9 mouse cellular contexts compared by ENCODE assay signal in genomic region chr14:62389729-62390536, GRCm38 (mm10).
DNase-seq lines count a peak whose midpoint lies in the region; ATAC-seq lines count a peak whose summit lies in the region.
"Had no signal": no experiment of that assay in that cellular context is flagged by ENCODE, and none has a peak within 500 bp of the region (broad histone marks: within the 10 kb centered on the region; RNA-seq: fewer than 3 reads in every experiment).

No protein-coding gene starts in this region.

- WGBS in forebrain, embryonic 11.5 days, result 73% methylated on average over 9 of the region's 9 CpGs
- 75% methylated on average over 9 of the region's 9 CpGs for WGBS in midbrain, embryonic 11.5 days

- no peaks in the 10 kb centered on the region for H3K36me3 ChIP-seq in forebrain, embryonic 11.5 days (ENCODE audit: control insufficient read depth, insufficient read depth, low read length)
- H3K36me3 ChIP-seq in midbrain, embryonic 11.5 days (ENCODE audit: control insufficient read depth, insufficient read depth, low read length), result no peaks in the 10 kb centered on the region

- peak; percentile 30 for DNase-seq in heart, postnatal 4 days
- no peak for DNase-seq in heart, postnatal 14 days
- peak; percentile 90 for DNase-seq in cerebellum, adult 11-12 months
- no peak for DNase-seq in forebrain, embryonic 11.5 days (ENCODE audit: low spot score)
- peak; percentile 85 for DNase-seq in midbrain, embryonic 11.5 days (ENCODE audit: low spot score, missing footprints)
- DNase-seq in spleen, adult 18-20 months, result no peak
- DNase-seq in layer of hippocampus, adult 18-20 months (ENCODE audit: low spot score in 2 of 2), result no peak
- DNase-seq: lung, adult 2 months had no signal

- peaks cover 2% of the 10 kb centered on the region; the same call in 1 of the 2 replicates for H3K4me1 ChIP-seq in forebrain, embryonic 11.5 days (replicated peaks; ENCODE audit: control insufficient read depth, insufficient read depth, low read length)
- peaks cover 8% of the 10 kb centered on the region for H3K4me1 ChIP-seq in midbrain, embryonic 11.5 days (ENCODE audit: control insufficient read depth, insufficient read depth, low read length)

- H3K27ac ChIP-seq in forebrain, embryonic 11.5 days (ENCODE audit: low read depth, low read length), result peak overlapping the region; percentile 57; the same call in 1 of the 2 replicates
- H3K27ac ChIP-seq in midbrain, embryonic 11.5 days (ENCODE audit: low read depth, low read length), result peak overlapping the region; percentile 48

- no peak overlapping the region for H3K9ac ChIP-seq in forebrain, embryonic 11.5 days (ENCODE audit: low read length)
- H3K9ac ChIP-seq in midbrain, embryonic 11.5 days (ENCODE audit: low read length), result no peak overlapping the region

- no peaks in the 10 kb centered on the region for H3K27me3 ChIP-seq in forebrain, embryonic 11.5 days (ENCODE audit: control insufficient read depth, insufficient read depth, low read length)
- H3K27me3 ChIP-seq in midbrain, embryonic 11.5 days (ENCODE audit: control insufficient read depth, insufficient read depth, low read length), result no peaks in the 10 kb centered on the region

- intact Hi-C loops in heart, postnatal 14 days (cut with DNase I), result no loop called here

- no peaks in the 10 kb centered on the region for H3K9me3 ChIP-seq in forebrain, embryonic 11.5 days (ENCODE audit: control insufficient read depth, low read length)
- no peaks in the 10 kb centered on the region for H3K9me3 ChIP-seq in midbrain, embryonic 11.5 days (ENCODE audit: control insufficient read depth, low read length)

- no peak overlapping the region for H3K4me3 ChIP-seq in forebrain, embryonic 11.5 days (ENCODE audit: low read depth, low read length)
- no peak overlapping the region for H3K4me3 ChIP-seq in midbrain, embryonic 11.5 days (ENCODE audit: low read depth, low read length)

- H3K4me2 ChIP-seq in forebrain, embryonic 11.5 days (ENCODE audit: low read depth, low read length, severe bottlenecking), result 0 out of 2 replicates have a peak overlapping the region, but pooled peaks have one; percentile 22
- H3K4me2 ChIP-seq in midbrain, embryonic 11.5 days, result no peak overlapping the region

- peak; percentile 51 for ATAC-seq in forebrain, embryonic 11.5 days (replicated peaks; ENCODE audit: low FRiP score)
- 0 out of 2 replicates have a peak, but pooled peaks have one; percentile 44 for ATAC-seq in midbrain, embryonic 11.5 days (ENCODE audit: low FRiP score)
- no peak for ATAC-seq in granulocyte monocyte progenitor cell, adult 5-6 weeks (replicated peaks; ENCODE audit: poor library complexity, severe bottlenecking)

Comparison
In these comparisons a context has a peak if more than half of its experiments do, and no peak if none do; other contexts are left out.
1. DNase-seq: peak in heart, postnatal 4 days (single experiment), cerebellum, adult 11-12 months (single experiment) and midbrain, embryonic 11.5 days (single experiment); none in heart, postnatal 14 days (0 of 2), forebrain, embryonic 11.5 days (single experiment), spleen, adult 18-20 months (0 of 2) and layer of hippocampus, adult 18-20 months (0 of 2).